In genomic region chr4:111886607-111887006, GRCm38 (mm10) we compare ENCODE assay signal across 8 mouse cellular contexts. TPM values are rescaled to one million over a fixed set of nuclear protein-coding genes. Genes with fewer than 3 reads are reported as not detected.
DNase-seq lines count a peak whose midpoint lies in the region; ATAC-seq and TF ChIP-seq lines count a peak whose summit lies in the region.

No protein-coding gene starts in this region.

- H3K9ac ChIP-seq in embryonic facial prominence, embryonic 15.5 days = no peak overlapping the region
- no peak overlapping the region for H3K9ac ChIP-seq in heart, embryonic 15.5 days
- H3K9ac ChIP-seq in liver, embryonic 11.5 days (ENCODE audit: low read depth, low read length) = no peak overlapping the region

- 0 out of 2 replicates have a peak overlapping the region, but pooled peaks have one; percentile 34 for H3K4me2 ChIP-seq in embryonic facial prominence, embryonic 15.5 days (replicated peaks)
- H3K4me2 ChIP-seq in heart, embryonic 15.5 days = peak overlapping the region; percentile 61; the same call in 1 of the 2 replicates
- H3K4me2 ChIP-seq in liver, embryonic 11.5 days = no peak overlapping the region

- H3K36me3 ChIP-seq in embryonic facial prominence, embryonic 15.5 days = no peaks in the 10 kb centered on the region
- H3K36me3 ChIP-seq in heart, embryonic 15.5 days = no peaks in the 10 kb centered on the region
- no peaks in the 10 kb centered on the region for H3K36me3 ChIP-seq in liver, embryonic 11.5 days (ENCODE audit: control insufficient read depth, insufficient read depth, low read length)
- H3K36me3 ChIP-seq in thymus, adult 2 months (ENCODE audit: control insufficient read depth, insufficient read depth, low read length) = no peaks in the 10 kb centered on the region

- DNase-seq in CD4-positive, CD25-positive, alpha-beta regulatory T cell, adult 2 months (ENCODE audit: low read depth, low spot score) = peak; percentile 72
- peak; percentile 78 for DNase-seq in brain, adult 2 months (ENCODE audit: low read depth, low spot score)
- peak; percentile 85 for DNase-seq in kidney, postnatal 10 days
- DNase-seq in liver, embryonic 11.5 days (ENCODE audit: low spot score) = peak; percentile 34
- DNase-seq in neural tube, embryonic 10.5 days (ENCODE audit: extremely low spot score, low spot score) = peak; percentile 75
- peak; percentile 73 for DNase-seq in thymus, adult 2 months

- peaks cover 5% of the 10 kb centered on the region; the same call in 1 of the 2 replicates for H3K4me1 ChIP-seq in embryonic facial prominence, embryonic 15.5 days
- no peaks in the 10 kb centered on the region; the same call in 1 of the 2 replicates for H3K4me1 ChIP-seq in heart, embryonic 15.5 days (replicated peaks)
- no peaks in the 10 kb centered on the region for H3K4me1 ChIP-seq in liver, embryonic 11.5 days (replicated peaks; ENCODE audit: control insufficient read depth, insufficient read depth, low read length)
- H3K4me1 ChIP-seq in thymus, adult 2 months (replicated peaks; ENCODE audit: control insufficient read depth, insufficient read depth, low read length) = no peaks in the 10 kb centered on the region

- peak; percentile 47; the same call in 1 of the 2 replicates for ATAC-seq in embryonic facial prominence, embryonic 15.5 days (ENCODE audit: insufficient number of reproducible peaks, low FRiP score, low TSS enrichment, low read depth)
- ATAC-seq in heart, embryonic 15.5 days (replicated peaks; ENCODE audit: insufficient number of reproducible peaks, insufficient read depth, low FRiP score, low read depth) = no peak
- peak; percentile 61; the same call in 1 of the 2 replicates for ATAC-seq in liver, embryonic 11.5 days (replicated peaks; ENCODE audit: low FRiP score)

- no peak overlapping the region for H3K4me3 ChIP-seq in embryonic facial prominence, embryonic 15.5 days (replicated peaks)
- H3K4me3 ChIP-seq in heart, embryonic 15.5 days = no peak overlapping the region
- no peak overlapping the region for H3K4me3 ChIP-seq in liver, embryonic 11.5 days (ENCODE audit: low read depth, low read length)
- no peak overlapping the region for H3K4me3 ChIP-seq in thymus, adult 2 months (ENCODE audit: control insufficient read depth, insufficient read depth, low read length)

- H3K9me3 ChIP-seq in embryonic facial prominence, embryonic 15.5 days (replicated peaks) = no peaks in the 10 kb centered on the region
- no peaks in the 10 kb centered on the region for H3K9me3 ChIP-seq in heart, embryonic 15.5 days (replicated peaks)
- H3K9me3 ChIP-seq in liver, embryonic 11.5 days (ENCODE audit: control insufficient read depth, low read length) = no peaks in the 10 kb centered on the region

- WGBS in embryonic facial prominence, embryonic 15.5 days = 19% methylated on average over 4 of the region's 4 CpGs
- WGBS in heart, embryonic 15.5 days = 25% methylated on average over 4 of the region's 4 CpGs
- 22% methylated on average over 4 of the region's 4 CpGs for WGBS in liver, embryonic 11.5 days
- 12% methylated on average over 4 of the region's 4 CpGs for WGBS in thymus, adult 2 months

- no peak overlapping the region for H3K27ac ChIP-seq in embryonic facial prominence, embryonic 15.5 days (replicated peaks)
- no peak overlapping the region for H3K27ac ChIP-seq in heart, embryonic 15.5 days
- H3K27ac ChIP-seq in liver, embryonic 11.5 days (ENCODE audit: low read depth, low read length) = no peak overlapping the region
- H3K27ac ChIP-seq in thymus, adult 2 months (ENCODE audit: control insufficient read depth, insufficient read depth, low read length) = no peak overlapping the region

- no peak for TF ChIP-seq CTCF in thymus, adult 2 months (IDR thresholded peaks at IDR 0.05; ENCODE audit: borderline replicate concordance, control insufficient read depth, extremely low read depth, insufficient read depth, low read length, poor library complexity)

- TF ChIP-seq POLR2A in thymus, adult 2 months (IDR thresholded peaks at IDR 0.05; ENCODE audit: control insufficient read depth, extremely low read depth, insufficient read depth, low read length, poor library complexity) = no peak

- no peaks in the 10 kb centered on the region for H3K27me3 ChIP-seq in embryonic facial prominence, embryonic 15.5 days
- H3K27me3 ChIP-seq in heart, embryonic 15.5 days = no peaks in the 10 kb centered on the region
- no peaks in the 10 kb centered on the region for H3K27me3 ChIP-seq in liver, embryonic 11.5 days (replicated peaks; ENCODE audit: control insufficient read depth, insufficient read depth, low read length)
- no peaks in the 10 kb centered on the region for H3K27me3 ChIP-seq in thymus, adult 2 months (ENCODE audit: control insufficient read depth, insufficient read depth, low read length)

RNA-seq across cellular contexts. Expression of gene Slc5a9, which starts 16.1 kb away (rescaled TPM):
- polyA plus RNA-seq in embryonic facial prominence, embryonic 15.5 days (2015; fragmentation: Nextera tagmentation; extraction: Ambion mirVana) = 3.3 and 3.9 TPM in 2 replicates
- polyA plus RNA-seq in heart, embryonic 15.5 days (2015; fragmentation: Nextera tagmentation; extraction: Ambion mirVana) = 0.98 and 6.9 TPM in 2 replicates
- not detected in 2 replicates for polyA plus RNA-seq in liver, embryonic 11.5 days (2014; fragmentation: Nextera tagmentation; extraction: Ambion mirVana)
- polyA plus RNA-seq in thymus, adult 2 months (2012; rRNA removed) = 20.8 and 104 TPM in 2 replicates

RNA-seq across cellular contexts. Expression of gene Skint8, which starts 32.6 kb away (rescaled TPM):
- polyA plus RNA-seq in embryonic facial prominence, embryonic 15.5 days (2015; fragmentation: Nextera tagmentation; extraction: Ambion mirVana) = 0.40 and 0.79 TPM in 2 replicates
- 0.24 TPM in 1 of 2 replicates, not detected in the other for polyA plus RNA-seq in heart, embryonic 15.5 days (2015; fragmentation: Nextera tagmentation; extraction: Ambion mirVana)
- not detected in 2 replicates for polyA plus RNA-seq in liver, embryonic 11.5 days (2014; fragmentation: Nextera tagmentation; extraction: Ambion mirVana)
- 0.92 and 2.1 TPM in 2 replicates for polyA plus RNA-seq in thymus, adult 2 months (2012; rRNA removed)

Comparison
In these comparisons a context has a peak if more than half of its experiments do, and no peak if none do; other contexts are left out.
1. DNase-seq: peak in every context shown above with its lines; median percentile 85 in kidney, postnatal 10 days; 78 in brain, adult 2 months; 75 in neural tube, embryonic 10.5 days; 73 in thymus, adult 2 months; 72 in CD4-positive, CD25-positive, alpha-beta regulatory T cell, adult 2 months; 34 in liver, embryonic 11.5 days.